Mouse (Mus musculus) liver, adult 2 months (tissue): ENCODE results near the gene D430041D05Rik.

Experiments
- CTCF ChIP-seq: fragments of 200-500 bp; IDR thresholded peaks from 2 replicates; pipeline ENCODE4 v1.5.1; 2011; ENCODE audit warnings: low read depth, low read length, control low read depth
- POLR2A ChIP-seq: fragments of 200-500 bp; IDR thresholded peaks from 2 replicates; pipeline ENCODE4 v1.6.1; 2011; ENCODE audit warnings: low read length, control low read depth; ENCODE audit not compliant: insufficient read depth; ENCODE audit errors: extremely low read depth

- TF ChIP-seq CTCF (no peak), POLR2A (no peak)
Observed at GRCm38 (mm10) chr2:104332707-104333106, 78.1 kb downstream of the D430041D05Rik start.
